Mouse (Mus musculus): ENCODE measurements around the gene Tmprss6. TPM values are rescaled to one million over a fixed set of nuclear protein-coding genes. Genes with fewer than 3 reads are reported as not detected.

The Tmprss6 gene
- total RNA-seq (2021) = not detected
- long read RNA-seq, experiment 1 = 0 reads
- long read RNA-seq, experiment 2 = 0 reads

DNA sequence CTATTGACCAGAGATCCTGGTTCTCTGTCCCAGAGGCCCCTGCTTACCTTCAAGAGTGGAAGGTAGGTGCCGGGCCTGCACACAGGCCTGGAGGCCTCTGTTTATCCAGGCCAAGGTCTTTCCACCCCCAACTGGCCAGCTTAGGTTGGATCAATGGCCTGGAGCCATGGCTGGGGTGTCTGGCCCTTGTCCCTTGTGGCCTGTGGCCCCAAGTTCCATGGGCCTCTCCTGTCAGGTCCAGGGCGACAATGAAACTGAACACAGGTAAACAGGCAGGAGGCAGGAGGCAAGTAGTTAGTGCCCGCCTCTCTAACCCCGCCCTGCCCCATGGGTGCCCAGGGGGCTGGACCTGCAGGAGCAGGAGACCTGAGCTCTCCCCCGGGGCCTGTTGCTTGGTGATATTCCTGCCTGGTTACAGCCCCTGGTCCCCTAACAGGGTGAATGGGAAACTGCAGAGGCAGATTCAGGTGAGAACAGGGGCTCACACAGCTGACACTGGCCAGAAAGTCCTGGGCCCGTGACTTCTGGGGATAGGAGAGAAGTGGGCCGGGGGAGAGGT, at the start of gene Tmprss6:
Gene Tmprss6, minus strand, starts transcription at position 256 of the 559 bp plus-strand sequence.
- DNase-seq (ENCODE audit: low spot score in 2 of 2) = no peak
- intact Hi-C loops (cut with DNase I) = no loop called here

DNA sequence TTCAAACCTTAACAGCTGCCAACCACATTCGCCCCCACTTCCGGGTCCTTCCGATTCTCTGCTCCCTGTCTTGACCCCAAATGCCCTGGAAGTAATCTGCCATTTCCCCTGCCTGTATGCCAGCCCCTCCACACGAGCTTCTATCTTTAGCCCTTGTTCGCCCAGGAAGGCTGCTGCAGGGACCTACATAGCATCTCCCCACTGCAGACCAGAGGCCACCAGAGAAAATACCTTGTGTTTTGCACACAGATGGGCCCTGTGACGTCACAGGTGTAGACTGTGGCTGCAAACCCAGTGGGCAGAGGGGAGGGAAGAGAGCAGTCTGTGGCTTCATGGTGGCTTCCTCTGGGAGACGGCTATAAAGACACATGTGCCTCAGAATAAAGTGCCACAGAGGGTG, 49.8 kb upstream of the Tmprss6 start:
- no peak for DNase-seq (ENCODE audit: low spot score in 2 of 2)
- intact Hi-C loops (cut with DNase I) = no loop called here

DNA sequence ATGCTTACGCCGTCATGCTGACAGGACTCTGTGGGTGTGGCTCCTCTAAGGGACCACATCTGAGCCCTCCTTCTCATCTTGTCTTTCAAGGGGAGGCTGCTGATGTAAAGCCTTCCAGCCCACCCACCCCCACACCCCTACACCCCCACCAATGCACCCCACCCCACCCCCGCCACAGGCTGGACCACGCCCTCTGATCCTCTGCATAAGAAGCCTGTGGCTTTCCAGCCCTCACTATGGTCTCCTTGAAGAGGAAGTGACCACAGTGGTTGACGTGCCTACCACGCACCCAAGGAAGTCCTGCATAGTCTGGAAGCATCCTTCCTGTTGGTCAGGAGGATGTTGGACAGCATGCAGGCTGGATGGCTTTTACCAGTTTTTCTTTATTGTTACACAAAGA, 47.3 kb upstream of the Tmprss6 start:
- intact Hi-C loops (cut with DNase I) = no loop called here
- no peak for DNase-seq (ENCODE audit: low spot score in 2 of 2)

- peak; percentile 83 to 87 for DNase-seq (ENCODE audit: low spot score in 2 of 2)
- intact Hi-C loops (cut with DNase I) = loop anchor here (5.0 kb wide), 1 partner anchor 68 kb away; no protein-coding TSS in a partner anchor
Measured at GRCm38 (mm10) chr15:78514393-78515146, 46.1 kb upstream of the Tmprss6 start.

- intact Hi-C loops (cut with DNase I) = loop anchor here (5.0 kb wide), 1 partner anchor 69 kb away; no protein-coding TSS in a partner anchor
- no peak for DNase-seq (ENCODE audit: low spot score in 2 of 2)
Measured at GRCm38 (mm10) chr15:78513019-78513418, 44.6 kb upstream of the Tmprss6 start.

- DNase-seq (ENCODE audit: low spot score in 2 of 2) = no peak
- intact Hi-C loops (cut with DNase I) = loop anchor here (5.0 kb wide), 1 partner anchor 70 kb away; no protein-coding TSS in a partner anchor
Measured at GRCm38 (mm10) chr15:78511951-78512350, 43.5 kb upstream of the Tmprss6 start.

GRCm38 (mm10) chr15:78510736-78511135, 42.3 kb upstream of the Tmprss6 start:
- no peak for DNase-seq (ENCODE audit: low spot score in 2 of 2)
- intact Hi-C loops (cut with DNase I) = loop anchor here (5.0 kb wide), 1 partner anchor 72 kb away; no protein-coding TSS in a partner anchor

- intact Hi-C loops (cut with DNase I) = loop anchor here (5.0 kb wide), 1 partner anchor 72 kb away; no protein-coding TSS in a partner anchor
- DNase-seq (ENCODE audit: low spot score in 2 of 2) = no peak
Measured at GRCm38 (mm10) chr15:78510121-78510576, 41.7 kb upstream of the Tmprss6 start.

- intact Hi-C loops (cut with DNase I) = no loop called here
- DNase-seq (ENCODE audit: low spot score in 2 of 2) = no peak
Measured at GRCm38 (mm10) chr15:78509297-78509899, 41.0 kb upstream of the Tmprss6 start.

DNA sequence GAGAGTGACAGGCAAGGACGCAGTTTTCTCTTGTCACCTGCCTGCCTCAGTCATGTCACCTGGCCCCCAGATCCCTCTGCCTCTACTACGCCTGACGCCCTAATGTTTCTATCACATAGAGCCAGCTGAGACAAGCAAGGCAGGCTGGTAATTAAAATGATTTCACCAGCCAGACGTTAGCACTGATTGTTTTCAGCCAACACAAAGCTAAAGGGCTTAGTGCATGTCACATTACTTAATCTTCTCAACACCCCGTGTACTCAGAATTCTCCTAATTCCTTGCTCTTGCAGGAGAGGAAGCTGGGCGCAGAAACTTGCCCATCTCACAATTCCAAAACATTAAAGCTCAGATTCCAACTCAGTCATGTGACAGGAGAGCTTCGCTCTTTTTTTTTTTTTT, 40.0 kb upstream of the Tmprss6 start:
- intact Hi-C loops (cut with DNase I) = no loop called here

DNA sequence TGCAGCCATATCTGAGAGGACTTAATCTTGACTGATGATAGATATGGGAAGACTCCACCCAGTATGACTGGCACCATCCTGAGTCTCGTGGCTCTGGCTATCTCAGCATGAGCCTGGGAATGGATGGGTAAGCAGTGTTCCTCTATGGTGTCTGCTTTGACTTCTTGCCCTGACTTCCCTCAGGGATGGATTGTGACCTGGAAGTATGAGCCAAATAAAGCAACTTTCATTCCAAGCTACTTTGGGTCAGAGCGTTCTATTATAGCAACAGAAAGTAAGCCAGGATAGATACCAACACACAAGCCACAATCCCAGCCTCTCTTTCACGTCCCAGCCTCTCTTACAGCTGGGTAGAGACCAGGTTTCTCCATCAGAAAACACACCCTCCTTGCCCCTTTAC, 37.1 kb upstream of the Tmprss6 start:
- intact Hi-C loops (cut with DNase I) = no loop called here

More for the DNA sequence above, 40.0 kb upstream of the Tmprss6 start:
- no peak for DNase-seq (ENCODE audit: low spot score in 2 of 2)

DNA sequence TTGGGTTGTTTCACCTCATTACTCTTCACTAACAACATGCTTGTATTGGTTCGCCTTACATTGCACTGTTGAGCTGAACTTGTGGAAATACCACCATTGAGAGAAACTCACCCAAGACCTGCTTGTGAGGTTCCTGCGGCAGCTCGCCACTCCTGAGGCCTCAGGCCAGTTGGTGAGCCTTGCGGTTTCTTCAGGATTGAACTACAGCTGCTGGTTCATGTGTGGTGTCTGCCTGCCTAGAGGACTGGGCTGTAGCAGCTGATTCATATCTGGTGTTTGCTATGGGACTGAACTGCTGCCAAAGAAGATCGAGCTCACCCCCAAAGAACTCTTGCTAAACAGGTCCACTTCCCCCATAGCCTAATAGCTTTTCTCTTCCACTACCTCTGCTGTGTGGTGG, 36.4 kb upstream of the Tmprss6 start:
- no peak for DNase-seq (ENCODE audit: low spot score in 2 of 2)
- intact Hi-C loops (cut with DNase I) = no loop called here

More for the DNA sequence above, 37.1 kb upstream of the Tmprss6 start:
- no peak for DNase-seq (ENCODE audit: low spot score in 2 of 2)

- no peak for DNase-seq (ENCODE audit: low spot score in 2 of 2)
- intact Hi-C loops (cut with DNase I) = no loop called here
Measured at GRCm38 (mm10) chr15:78504013-78504412, 35.6 kb upstream of the Tmprss6 start.

GRCm38 (mm10) chr15:78502437-78503132, 34.2 kb upstream of the Tmprss6 start:
- intact Hi-C loops (cut with DNase I) = no loop called here
- DNase-seq (ENCODE audit: low spot score in 2 of 2) = no peak

DNA sequence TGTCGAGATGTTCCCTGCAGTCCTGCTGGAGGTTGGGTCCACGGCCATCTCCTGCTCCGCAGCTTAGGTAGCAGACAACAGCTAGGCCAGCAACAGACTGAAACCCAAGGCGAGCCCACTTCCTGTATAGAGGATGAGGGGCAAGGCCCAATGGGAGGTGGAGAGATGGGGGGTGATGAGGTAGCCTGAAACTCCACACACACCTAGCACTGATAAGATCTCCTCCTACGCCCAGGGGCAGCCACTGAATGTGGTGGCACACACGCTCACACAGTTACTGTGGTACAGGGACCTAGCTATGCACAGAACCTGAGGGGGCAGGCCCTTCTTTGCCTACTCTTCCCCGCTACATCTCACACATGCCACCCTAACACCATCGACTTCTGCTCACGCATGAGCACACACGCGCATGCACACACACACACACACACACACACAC, 26.6 kb upstream of the Tmprss6 start, which contains the start of gene Il2rb:
Gene Il2rb, minus strand, starts transcription at position 304 of the 439 bp plus-strand sequence.
- no peak for DNase-seq (ENCODE audit: low spot score in 2 of 2)
- intact Hi-C loops (cut with DNase I) = no loop called here

DNA sequence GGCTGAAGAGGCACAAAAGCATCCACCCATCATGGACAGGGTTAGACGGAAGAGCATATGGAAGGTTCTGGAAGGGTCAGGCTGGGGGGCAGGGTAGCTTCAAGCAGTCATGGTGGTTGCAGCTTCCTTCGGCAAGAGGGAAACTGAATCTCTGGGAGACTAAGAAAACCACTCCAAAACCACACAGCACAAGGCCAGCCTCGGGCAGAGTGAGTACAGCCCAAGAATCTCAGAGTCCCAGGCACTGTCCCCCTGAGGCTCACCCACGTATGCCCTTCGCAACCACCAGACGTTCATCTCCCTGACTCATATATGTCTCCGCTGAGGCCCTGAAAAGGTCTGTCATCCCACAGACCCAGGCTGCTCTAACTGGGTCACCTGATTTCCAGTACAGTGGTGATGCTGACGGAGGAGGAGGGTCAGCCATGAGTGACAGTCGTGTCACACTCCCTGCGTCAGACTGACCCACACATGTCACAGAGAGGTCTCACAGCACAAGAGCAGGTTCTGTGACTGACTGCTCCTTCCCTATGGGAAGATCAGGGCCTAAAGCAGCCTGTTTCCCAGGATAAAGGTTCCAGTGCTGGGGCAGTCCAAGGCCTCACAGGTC, 25.1 kb upstream of the Tmprss6 start:
- no peak for DNase-seq (ENCODE audit: low spot score in 2 of 2)
- intact Hi-C loops (cut with DNase I) = no loop called here

GRCm38 (mm10) chr15:78491301-78491700, 22.9 kb upstream of the Tmprss6 start:
- intact Hi-C loops (cut with DNase I) = no loop called here
- no peak for DNase-seq (ENCODE audit: low spot score in 2 of 2)

- no peak for DNase-seq (ENCODE audit: low spot score in 2 of 2)
- intact Hi-C loops (cut with DNase I) = no loop called here
Measured at GRCm38 (mm10) chr15:78489906-78490305, 21.5 kb upstream of the Tmprss6 start.

- DNase-seq (ENCODE audit: low spot score in 2 of 2) = no peak
- intact Hi-C loops (cut with DNase I) = no loop called here
Measured at GRCm38 (mm10) chr15:78489248-78489647, 20.8 kb upstream of the Tmprss6 start.
